Mouse (Mus musculus): Measurements from ENCODE around the gene Krtap9-3.
"Not testable (repeated sequence)": the region's sequence is repeated elsewhere in the genome, so short reads cannot be mapped to it uniquely, and the experiment has no call there.

Krtap9-3 gene

DNA sequence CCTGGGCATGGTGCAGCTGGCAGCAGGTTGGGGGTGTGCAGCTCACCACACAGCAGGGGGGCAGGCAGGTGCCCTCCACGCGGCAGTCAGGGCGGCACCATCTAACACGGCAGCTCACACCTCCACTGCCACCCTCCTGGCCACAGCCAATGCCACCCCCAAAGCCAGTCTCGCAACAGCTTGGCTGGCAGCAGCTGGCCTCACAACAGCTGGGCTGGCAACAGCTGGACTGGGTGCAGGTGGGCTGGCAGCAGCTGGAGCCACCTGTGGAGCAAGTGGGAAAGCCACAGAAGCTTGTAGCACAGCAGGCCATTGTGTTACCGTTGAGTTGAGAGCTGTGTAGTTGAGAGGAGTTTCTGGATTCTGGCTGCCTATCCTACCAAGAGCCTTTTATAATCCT, at the start of gene Krtap9-3:
TSS of gene Krtap9-3 (minus strand) at position 364 of the 400 bp plus-strand sequence.
- not testable (repeated sequence) for DNase-seq (ENCODE audit: low read depth)

DNA sequence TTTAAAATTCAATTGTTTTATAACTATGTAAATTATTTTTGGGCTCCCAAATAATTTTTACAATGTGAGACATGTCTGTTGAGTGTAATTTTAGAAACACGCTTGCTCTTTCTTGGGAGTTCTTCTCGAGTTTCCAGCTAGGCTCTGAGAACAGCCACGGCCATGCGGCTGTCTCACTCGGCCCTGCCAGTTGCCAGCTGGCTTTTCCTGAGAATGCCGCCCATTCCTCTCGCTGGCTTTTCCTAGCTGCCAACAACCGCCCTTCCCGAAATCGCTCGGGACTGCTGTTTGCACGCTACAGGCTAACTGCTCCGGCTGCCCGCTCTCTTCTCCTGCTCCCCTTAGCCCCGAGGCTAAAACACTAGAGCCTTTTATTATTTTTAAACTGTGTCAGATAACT, 48.5 kb upstream of the Krtap9-3 start:
- no peak for DNase-seq (ENCODE audit: low read depth)

DNA sequence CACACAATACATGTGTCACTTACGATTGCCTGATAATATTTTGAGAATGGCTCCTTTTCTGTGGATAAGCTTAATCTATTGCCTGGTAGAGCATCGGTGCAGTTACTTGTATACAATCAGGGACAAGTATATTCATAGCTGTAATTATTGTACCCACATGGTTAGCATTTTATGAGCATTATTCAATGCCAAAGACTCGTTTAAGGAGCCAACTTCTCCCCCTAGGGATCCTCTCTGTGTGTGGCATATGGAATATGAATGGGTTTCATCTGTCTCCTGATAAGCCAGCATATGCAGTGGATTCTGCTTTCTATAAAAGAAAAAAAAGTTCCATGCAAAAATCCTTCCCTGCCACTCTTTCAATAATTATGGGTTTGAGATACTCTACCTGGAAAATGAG, 46.4 kb upstream of the Krtap9-3 start:
- no peak for DNase-seq (ENCODE audit: low read depth)

DNA sequence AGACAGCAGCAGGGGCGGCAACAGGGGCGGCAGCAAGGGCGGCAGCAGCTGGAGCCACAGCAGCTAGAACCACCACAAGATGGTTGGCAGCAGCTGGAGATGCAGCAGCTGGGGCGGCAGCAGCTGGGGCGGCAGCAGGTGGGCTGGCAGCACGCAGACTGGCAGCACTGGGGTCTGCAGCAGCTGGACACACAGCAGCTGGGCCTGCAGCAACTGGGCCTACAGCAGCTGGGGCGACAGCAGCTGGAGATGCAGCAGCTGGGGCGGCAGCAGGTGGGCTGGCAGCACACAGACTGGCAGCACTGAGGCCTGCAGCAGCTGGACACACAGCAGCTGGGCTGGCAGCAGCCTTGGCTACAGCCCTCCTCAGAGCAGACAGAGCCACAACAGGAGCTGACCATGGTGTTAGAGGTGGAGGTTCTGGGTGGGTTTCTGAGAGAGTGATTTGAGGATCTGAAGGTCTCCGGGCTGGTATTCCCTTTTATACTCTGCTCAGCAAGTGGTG, 45.8 kb upstream of the Krtap9-3 start, which contains the start of gene Krtap4-7:
TSS of gene Krtap4-7 (minus strand) at position 455 of the 505 bp plus-strand sequence.
- DNase-seq (ENCODE audit: low read depth) = not testable (repeated sequence)

- DNase-seq (ENCODE audit: low read depth) = no peak
Measured at GRCm38 (mm10) chr11:99640926-99641325, 43.0 kb upstream of the Krtap9-3 start.

GRCm38 (mm10) chr11:99637086-99637485, 39.2 kb upstream of the Krtap9-3 start:
- no peak for DNase-seq (ENCODE audit: low read depth)

DNA sequence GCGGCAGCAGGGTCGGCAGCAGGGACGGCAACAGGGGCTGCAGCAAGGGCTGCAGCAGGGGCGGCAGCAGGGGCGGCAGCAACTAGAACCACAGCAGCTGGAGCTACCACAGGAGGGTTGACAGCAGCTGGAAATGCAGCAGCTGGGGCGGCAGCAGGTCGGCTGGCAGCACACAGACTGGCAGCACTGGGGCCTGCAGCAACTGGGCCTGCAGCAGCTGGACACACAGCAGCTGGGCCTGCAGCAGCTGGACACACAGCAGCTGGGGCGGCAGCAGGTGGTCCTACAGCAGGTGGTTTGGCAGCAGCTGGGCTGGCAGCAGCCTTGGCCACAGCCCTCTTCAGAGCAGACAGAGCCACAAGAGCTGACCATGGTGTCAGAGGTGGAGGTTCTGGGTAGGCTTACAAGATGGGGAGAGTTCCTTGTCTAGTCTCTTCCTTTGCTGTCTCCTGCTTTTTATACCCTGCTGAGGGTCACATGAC, 36.8 kb upstream of the Krtap9-3 start, which contains the start of gene Krtap4-2:
TSS of gene Krtap4-2 (minus strand) at position 432 of the 482 bp plus-strand sequence.
- no peak for DNase-seq (ENCODE audit: low read depth)

GRCm38 (mm10) chr11:99633293-99633692, 35.4 kb upstream of the Krtap9-3 start:
- DNase-seq (ENCODE audit: low read depth) = no peak

DNA sequence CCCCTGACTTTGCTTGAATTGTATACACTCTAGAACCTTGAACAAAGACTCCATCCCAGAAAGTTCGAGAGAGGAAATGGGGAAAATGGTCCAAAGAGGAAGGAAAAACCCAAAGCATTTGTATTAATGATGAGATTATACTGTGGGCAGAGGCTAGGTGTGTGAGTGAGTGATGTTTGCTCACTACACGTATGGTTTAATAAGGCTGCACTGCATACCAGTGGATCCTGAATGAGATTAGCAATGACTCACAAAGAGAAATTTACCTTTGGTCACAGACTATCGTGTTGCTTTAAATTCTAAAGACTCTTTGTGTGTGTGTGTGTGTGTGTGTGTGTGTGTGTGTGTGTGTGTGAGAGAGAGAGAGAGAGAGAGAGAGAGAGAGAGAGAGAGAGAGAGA, 33.0 kb upstream of the Krtap9-3 start:
- DNase-seq (ENCODE audit: low read depth) = no peak

DNA sequence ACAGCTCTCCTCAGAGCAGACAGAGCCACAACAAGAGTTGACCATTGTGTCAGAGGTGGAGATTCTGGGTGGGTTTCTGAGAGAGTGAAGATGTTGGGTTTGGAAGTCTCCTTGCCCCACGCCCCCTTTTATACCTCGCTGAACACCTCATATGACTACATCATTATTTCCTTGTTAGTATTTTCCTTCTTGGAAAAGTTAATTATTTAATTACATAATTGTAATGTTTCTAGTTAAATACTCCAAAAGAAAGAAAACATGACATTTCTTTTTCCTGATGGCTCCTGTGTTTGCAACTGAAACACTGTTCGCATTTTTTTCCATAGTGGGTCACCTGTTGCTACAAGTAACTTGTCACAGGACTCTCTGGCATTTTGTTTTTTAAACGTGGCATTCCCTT, 30.2 kb upstream of the Krtap9-3 start, which contains the start of gene Krtap4-1:
TSS of gene Krtap4-1 (minus strand) at position 101 of the 400 bp plus-strand sequence.
- no peak for DNase-seq (ENCODE audit: low read depth)

DNA sequence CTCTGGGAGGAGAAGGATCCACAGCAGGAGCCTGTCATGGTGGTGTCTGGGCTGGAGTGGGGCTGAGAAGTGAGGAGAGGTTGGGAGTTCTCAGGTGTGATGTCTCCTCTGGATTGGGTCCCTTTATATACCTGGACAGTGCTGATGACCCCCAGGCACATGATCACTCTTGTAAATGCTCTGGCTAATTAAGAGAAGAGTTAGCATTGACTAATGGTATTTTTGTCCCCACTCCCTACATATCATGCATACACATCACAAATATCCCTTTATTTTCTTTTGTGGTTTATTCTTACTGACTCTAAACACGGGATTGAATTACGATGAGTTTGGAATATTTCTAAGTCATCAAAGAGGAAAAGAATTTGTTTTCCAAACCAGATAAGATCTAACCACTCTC, 22.4 kb upstream of the Krtap9-3 start, which contains the start of gene Gm11562:
TSS of gene Gm11562 (minus strand) at position 101 of the 400 bp plus-strand sequence.
- DNase-seq (ENCODE audit: low read depth) = no peak

- no peak for DNase-seq (ENCODE audit: low read depth)
Measured at GRCm38 (mm10) chr11:99614796-99615363, 17.0 kb upstream of the Krtap9-3 start, which contains the start of gene Krtap2-4. Gene Krtap2-4, minus strand, starts transcription at chr11:99614846.

DNA sequence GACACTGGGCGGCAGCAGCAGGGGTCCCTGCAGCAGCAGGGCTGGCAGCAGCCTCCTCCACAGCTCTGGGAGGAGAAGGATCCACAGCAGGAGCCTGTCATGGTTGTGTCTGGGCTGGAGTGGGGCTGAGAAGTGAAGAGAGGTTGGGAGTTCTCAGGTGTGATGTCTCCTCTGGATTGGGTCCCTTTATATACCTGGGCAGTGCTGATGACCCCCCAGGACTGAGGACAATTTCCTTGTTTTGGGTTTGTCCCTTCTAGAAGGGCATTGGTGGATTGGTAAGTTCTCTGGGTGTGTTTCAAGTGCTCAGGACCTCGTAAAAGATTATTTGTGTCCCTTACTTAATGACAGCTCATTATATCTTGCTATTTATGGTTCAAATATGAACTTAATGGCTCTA, 12.2 kb upstream of the Krtap9-3 start, which contains the start of gene Gm11937:
TSS of gene Gm11937 (minus strand) at position 101 of the 400 bp plus-strand sequence.
- DNase-seq (ENCODE audit: low read depth) = not testable (repeated sequence)

DNA sequence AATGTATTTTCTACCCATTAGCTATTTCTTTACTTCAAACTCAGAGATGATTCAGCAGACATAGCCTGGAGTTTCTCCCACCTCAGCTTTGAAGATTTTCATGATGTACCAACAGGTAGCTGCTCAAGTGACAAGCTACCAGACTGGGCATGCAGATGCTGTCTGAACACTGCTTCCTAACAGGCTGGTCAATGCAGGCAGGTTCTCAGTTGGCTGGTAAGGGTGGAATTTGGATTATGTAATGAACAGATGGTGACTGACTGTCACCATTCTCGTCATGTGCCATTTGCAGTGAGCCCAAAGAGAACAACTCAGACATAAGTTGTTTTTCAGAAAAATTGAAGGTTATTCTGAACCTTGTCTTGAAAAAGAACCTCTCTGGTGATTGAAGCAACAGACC, 11.2 kb upstream of the Krtap9-3 start:
- no peak for DNase-seq (ENCODE audit: low read depth)

GRCm38 (mm10) chr11:99603208-99603607, 5.3 kb upstream of the Krtap9-3 start, which contains the start of gene Gm11938:
Gene Gm11938, minus strand, starts transcription at chr11:99603308.
- DNase-seq (ENCODE audit: low read depth) = not testable (repeated sequence)

DNA sequence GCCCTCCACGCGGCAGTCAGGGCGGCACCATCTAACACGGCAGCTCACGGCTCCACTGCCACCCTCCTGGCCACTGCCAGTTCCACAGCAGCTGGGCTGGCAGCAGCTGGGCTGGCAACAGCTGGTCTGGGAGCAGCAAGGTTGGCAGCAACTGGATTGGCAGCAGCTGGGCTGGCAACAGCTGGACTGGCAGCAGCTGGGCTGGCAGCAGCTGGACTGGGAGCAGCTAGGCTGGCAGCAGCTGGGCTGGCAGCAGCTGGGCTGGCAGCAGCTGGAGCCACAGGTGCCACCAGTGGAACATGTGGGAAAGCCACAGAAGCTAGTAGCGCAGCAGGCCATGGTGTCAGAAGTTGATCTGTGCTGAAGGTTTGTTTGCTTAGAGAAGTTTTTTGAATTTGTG, 6.9 kb downstream of the Krtap9-3 start, which contains the start of gene Krtap1-3:
TSS of gene Krtap1-3 (minus strand) at position 359 of the 400 bp plus-strand sequence.
- no peak for DNase-seq (ENCODE audit: low read depth)

GRCm38 (mm10) chr11:99585096-99585495, 12.8 kb downstream of the Krtap9-3 start:
- no peak for DNase-seq (ENCODE audit: low read depth)

DNA sequence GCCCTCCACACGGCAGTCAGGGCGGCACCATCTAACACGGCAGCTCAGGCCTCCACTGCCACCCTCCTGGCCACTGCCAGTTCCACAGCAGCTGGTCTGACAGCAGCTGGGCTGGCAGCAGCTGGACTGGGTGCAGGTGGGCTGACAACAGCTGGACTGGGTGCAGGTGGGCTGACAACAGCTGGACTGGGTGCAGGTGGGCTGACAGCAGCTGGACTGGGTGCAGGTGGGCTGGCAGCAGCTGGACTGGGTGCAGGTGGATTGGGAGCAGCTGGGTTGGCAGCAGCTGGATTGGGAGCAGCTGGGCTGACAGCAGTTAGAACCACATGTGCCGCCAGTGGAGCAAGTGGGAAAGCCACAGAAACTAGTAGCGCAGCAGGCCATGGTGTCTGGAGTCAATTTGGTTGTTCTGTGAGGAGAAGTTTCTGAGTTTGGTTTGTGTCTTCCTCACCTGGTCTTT, 14.6 kb downstream of the Krtap9-3 start, which contains the start of gene Krtap1-4:
TSS of gene Krtap1-4 (minus strand) at position 410 of the 460 bp plus-strand sequence.
- no peak for DNase-seq (ENCODE audit: low read depth)

- DNase-seq (ENCODE audit: low read depth) = no peak
Measured at GRCm38 (mm10) chr11:99581564-99581963, 16.3 kb downstream of the Krtap9-3 start.

DNA sequence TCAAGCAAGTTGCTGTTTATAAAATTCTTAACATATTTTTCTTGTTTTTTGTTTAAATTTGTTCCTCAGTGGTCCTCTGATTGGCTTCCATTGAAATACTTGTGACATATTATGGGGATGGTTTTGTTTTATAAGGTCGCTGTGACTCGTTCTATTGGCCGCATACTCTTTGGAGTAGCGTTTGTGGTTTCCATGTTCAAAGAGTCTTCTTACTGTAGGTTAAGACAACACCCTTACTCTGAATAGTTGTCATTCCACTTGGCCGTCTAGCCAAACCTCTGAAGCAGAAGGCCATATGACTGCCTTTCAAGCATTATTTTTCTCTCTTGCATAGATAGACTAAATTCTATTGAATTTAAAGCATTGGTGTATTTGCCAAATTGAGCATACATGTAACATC, 16.9 kb downstream of the Krtap9-3 start:
- no peak for DNase-seq (ENCODE audit: low read depth)

DNA sequence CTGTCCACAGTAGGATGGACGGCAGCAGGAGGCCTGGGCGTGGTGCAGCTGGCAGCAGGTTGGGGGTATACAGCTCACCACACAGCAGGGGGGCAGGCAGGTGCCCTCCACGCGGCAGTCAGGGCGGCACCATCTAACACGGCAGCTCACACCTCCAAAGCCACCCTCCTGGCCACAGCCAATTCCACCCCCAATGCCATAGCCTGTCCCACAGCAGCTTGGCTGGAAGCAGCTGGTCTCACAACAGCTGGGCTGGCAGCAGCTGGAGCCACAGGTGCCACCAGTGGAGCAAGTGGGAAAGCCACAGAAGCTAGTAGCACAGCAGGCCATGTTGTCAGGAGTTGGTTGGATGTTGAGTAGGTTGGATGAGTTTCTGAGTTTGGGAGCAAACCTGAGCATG, 17.3 kb downstream of the Krtap9-3 start, which contains the start of gene Krtap1-5:
TSS of gene Krtap1-5 (minus strand) at position 381 of the 400 bp plus-strand sequence.
- DNase-seq (ENCODE audit: low read depth) = no peak

GRCm38 (mm10) chr11:99574106-99574505, 23.8 kb downstream of the Krtap9-3 start:
- peak; percentile 4 for DNase-seq (ENCODE audit: low read depth)

- DNase-seq (ENCODE audit: low read depth) = no peak
Measured at GRCm38 (mm10) chr11:99573164-99573563, 24.7 kb downstream of the Krtap9-3 start.

All from c-Kit-positive CD71-positive TER-119-negative erythroid progenitor cells, embryonic 14.5 days (primary cell).